In genomic region chr2:37832253-37832652, GRCm38 (mm10) we compare ENCODE assay signal across 26 mouse cellular contexts. TPM values are rescaled to one million over a fixed set of nuclear protein-coding genes. Genes with fewer than 3 reads are reported as not detected.
DNase-seq lines count a peak whose midpoint lies in the region; ATAC-seq and TF ChIP-seq lines count a peak whose summit lies in the region.
"Had no signal": no experiment of that assay in that cellular context is flagged by ENCODE, and none has a peak within 500 bp of the region (broad histone marks: within the 10 kb centered on the region; RNA-seq: fewer than 3 reads in every experiment).

No protein-coding gene starts in this region.

- peak overlapping the region; percentile 15; the same call in 1 of the 2 replicates for H3K27ac ChIP-seq in hindbrain, embryonic 13.5 days
- H3K27ac ChIP-seq in hindbrain, embryonic 11.5 days (ENCODE audit: low read depth, low read length): no peak overlapping the region
- H3K27ac ChIP-seq in midbrain, embryonic 16.5 days (ENCODE audit: low read length): peak overlapping the region; percentile 23
- H3K27ac ChIP-seq: kidney, postnatal 0 days; liver, embryonic 12.5 days had no signal

- no peaks in the 10 kb centered on the region for H3K27me3 ChIP-seq in hindbrain, embryonic 13.5 days
- no peaks in the 10 kb centered on the region for H3K27me3 ChIP-seq in hindbrain, embryonic 11.5 days (ENCODE audit: control insufficient read depth, insufficient read depth, low read length)
- H3K27me3 ChIP-seq in midbrain, embryonic 16.5 days (ENCODE audit: control insufficient read depth, insufficient read depth, low read depth, low read length): no peaks in the 10 kb centered on the region
- H3K27me3 ChIP-seq: liver, embryonic 12.5 days had no signal

- H3K36me3 ChIP-seq in hindbrain, embryonic 13.5 days: 0 out of 2 replicates have a peak, but pooled peaks cover 1% of the 10 kb centered on the region
- no peaks in the 10 kb centered on the region for H3K36me3 ChIP-seq in hindbrain, embryonic 11.5 days (ENCODE audit: control insufficient read depth, insufficient read depth, low read length)
- H3K36me3 ChIP-seq in midbrain, embryonic 16.5 days (ENCODE audit: control insufficient read depth, insufficient read depth, low read length): no peaks in the 10 kb centered on the region
- H3K36me3 ChIP-seq: liver, embryonic 12.5 days had no signal

- no peak overlapping the region for H3K4me3 ChIP-seq in hindbrain, embryonic 13.5 days
- H3K4me3 ChIP-seq in hindbrain, embryonic 11.5 days (ENCODE audit: low read depth, low read length): no peak overlapping the region
- H3K4me3 ChIP-seq in midbrain, embryonic 16.5 days (ENCODE audit: low read depth, low read length): no peak overlapping the region
- H3K4me3 ChIP-seq: liver, embryonic 12.5 days had no signal

- no peak overlapping the region for H3K4me2 ChIP-seq in hindbrain, embryonic 13.5 days
- H3K4me2 ChIP-seq in hindbrain, embryonic 11.5 days (replicated peaks; ENCODE audit: low read depth, low read length): no peak overlapping the region
- H3K4me2 ChIP-seq in midbrain, embryonic 16.5 days (ENCODE audit: low read length): no peak overlapping the region
- H3K4me2 ChIP-seq: liver, embryonic 12.5 days had no signal

- no peak for TF ChIP-seq CTCF in brain, embryonic 14.5 days (IDR thresholded peaks at IDR 0.05; ENCODE audit: borderline replicate concordance, extremely low read depth, insufficient read depth, insufficient read length)

- ATAC-seq in hindbrain, embryonic 13.5 days (ENCODE audit: low FRiP score): no peak
- ATAC-seq in hindbrain, embryonic 11.5 days (ENCODE audit: low FRiP score): no peak
- ATAC-seq in midbrain, embryonic 16.5 days: peak; percentile 59
- ATAC-seq: activated CD4-positive, CD25-positive, alpha-beta regulatory T cell, adult 4 months; intestine, embryonic 16.5 days; liver, embryonic 12.5 days; liver, postnatal 0 days had no signal

- WGBS in hindbrain, embryonic 13.5 days: 71% methylated on average over 10 of the region's 10 CpGs
- WGBS in hindbrain, embryonic 11.5 days: 89% methylated on average over 10 of the region's 10 CpGs
- 37% methylated on average over 10 of the region's 10 CpGs for WGBS in midbrain, embryonic 16.5 days

- peaks cover 38% of the 10 kb centered on the region for H3K4me1 ChIP-seq in hindbrain, embryonic 13.5 days (replicated peaks)
- H3K4me1 ChIP-seq in hindbrain, embryonic 11.5 days (replicated peaks; ENCODE audit: control insufficient read depth, insufficient read depth, low read length): no peaks in the 10 kb centered on the region; the same call in none of the 2 replicates
- H3K4me1 ChIP-seq in midbrain, embryonic 16.5 days (ENCODE audit: control insufficient read depth, insufficient read depth, low read length): peaks cover 23% of the 10 kb centered on the region
- H3K4me1 ChIP-seq: liver, embryonic 12.5 days had no signal

- no peak for TF ChIP-seq POLR2A in brain, embryonic 14.5 days (IDR thresholded peaks at IDR 0.05; ENCODE audit: borderline replicate concordance, extremely low read depth, insufficient read depth, insufficient read length, poor library complexity, severe bottlenecking)

- 0 out of 2 replicates have a peak overlapping the region, but pooled peaks have one; percentile 19 for H3K9ac ChIP-seq in hindbrain, embryonic 13.5 days
- H3K9ac ChIP-seq in hindbrain, embryonic 11.5 days (ENCODE audit: low read depth, low read length): no peak overlapping the region
- H3K9ac ChIP-seq in midbrain, embryonic 16.5 days (ENCODE audit: low read depth, low read length): no peak overlapping the region
- H3K9ac ChIP-seq: liver, embryonic 12.5 days; liver, postnatal 0 days had no signal

- DNase-seq in hindbrain, embryonic 11.5 days (ENCODE audit: low spot score): no peak
- DNase-seq in brain, embryonic 14.5 days (ENCODE audit: low read depth): peak; percentile 75
- peak; percentile 47 for DNase-seq in forelimb bud, embryonic 11.5 days (ENCODE audit: low read depth, low spot score)
- no peak for DNase-seq in gastrocnemius, adult 8-10 months (ENCODE audit: low spot score in 2 of 2)
- DNase-seq: adrenal gland, adult 2 months; B cell, adult 2 months; cerebellum, adult 11 months; cerebellum, adult 9-10 months; cerebellum, postnatal 36 days; gastrocnemius, postnatal 14 days; heart, postnatal 14 days; kidney, adult 8-10 months; layer of hippocampus, postnatal 36 days; left cerebral cortex, postnatal 4 days; liver, postnatal 0 days; lung, postnatal 36 days; thymus, adult 2 months; thymus, postnatal 4 days had no signal

- H3K9me3 ChIP-seq in hindbrain, embryonic 13.5 days: no peaks in the 10 kb centered on the region
- no peaks in the 10 kb centered on the region for H3K9me3 ChIP-seq in hindbrain, embryonic 11.5 days (ENCODE audit: control insufficient read depth, low read length)
- no peaks in the 10 kb centered on the region for H3K9me3 ChIP-seq in midbrain, embryonic 16.5 days (replicated peaks; ENCODE audit: control insufficient read depth, low read length, poor library complexity, severe bottlenecking)
- H3K9me3 ChIP-seq: liver, embryonic 12.5 days had no signal

RNA-seq across cellular contexts. Expression of gene Crb2, which starts 56.2 kb away (rescaled TPM):
- 6.8 and 7.5 TPM in 2 replicates for polyA plus RNA-seq in hindbrain, embryonic 13.5 days (2015; fragmentation: Nextera tagmentation; extraction: Ambion mirVana)
- polyA plus RNA-seq in hindbrain, embryonic 11.5 days (2014; fragmentation: Nextera tagmentation; extraction: Ambion mirVana): 6.2 and 7.7 TPM in 2 replicates
- 9.8 and 11.3 TPM in 2 replicates for polyA plus RNA-seq in brain, embryonic 14.5 days (2012; rRNA removed)
- polyA plus RNA-seq in midbrain, embryonic 16.5 days (2015; fragmentation: Nextera tagmentation; extraction: Ambion mirVana): 4.2 and 5.3 TPM in 2 replicates
- total RNA-seq in gastrocnemius, adult 8-10 months (2022): under 1 TPM in 3 of 4 experiments, not detected in 1; 0.02 to 0.08 (median 0.04) TPM
- total RNA-seq: granulocyte monocyte progenitor cell, adult 5-6 weeks; megakaryocyte, adult 5-6 weeks had no signal

Comparison
In these comparisons a context has a peak if more than half of its experiments do, and no peak if none do; other contexts are left out.
1. DNase-seq: peak in brain, embryonic 14.5 days (single experiment) and forelimb bud, embryonic 11.5 days (single experiment); none in hindbrain, embryonic 11.5 days (single experiment) and gastrocnemius, adult 8-10 months (0 of 2).